Mouse (Mus musculus) heart, embryonic 16.5 days (tissue): ENCODE measurements at regions not wholly inside any gene's neighbourhood (a gene's known extent, or its start where the extent isn't known, plus 50 kb on each side); places are given as distances from the start of the nearest gene placed in this dataset.
A peak's percentile ranks its signal among the peaks of the same experiment; 100 is the strongest.
"Not testable (repeated sequence)": the region's sequence is repeated elsewhere in the genome, so short reads cannot be mapped to it uniquely, and the experiment has no call there.

Experiments used
- ATAC-seq: fragments of 200-750 bp; cut with Nextera tagmentation; replicated peaks from 2 replicates; pipeline ENCODE4 v1.8.0; 2017; ENCODE audit warnings: moderate number of reproducible peaks; ENCODE audit not compliant: insufficient read depth, low FRiP score; ENCODE audit errors: extremely low read depth
- H3K27ac ChIP-seq: fragments of 300-500 bp; sonication (generic); 2 replicates; pipeline ENCODE4 v1.5.1; 2014; ENCODE audit warnings: mild to moderate bottlenecking, low read length, control low read depth, moderate library complexity
- H3K27me3 ChIP-seq: fragments of 300-500 bp; sonication (generic); 2 replicates; pipeline ENCODE4 v1.6.1; 2014; ENCODE audit warnings: low read length, mixed read lengths; ENCODE audit not compliant: control insufficient read depth, insufficient read depth
- H3K36me3 ChIP-seq: fragments of 300-500 bp; sonication (generic); 2 replicates; pipeline ENCODE4 v1.6.1; 2014; ENCODE audit not compliant: control insufficient read depth, insufficient read depth
- H3K4me1 ChIP-seq: fragments of 300-500 bp; sonication (generic); 2 replicates; pipeline ENCODE4 v1.6.1; 2014; ENCODE audit warnings: low read length, mixed read lengths; ENCODE audit not compliant: control insufficient read depth, insufficient read depth
- H3K4me2 ChIP-seq: fragments of 300-500 bp; sonication (generic); 2 replicates; pipeline ENCODE4 v1.6.1; 2014; ENCODE audit warnings: low read depth, mild to moderate bottlenecking, control low read depth, low read length
- H3K4me3 ChIP-seq: fragments of 300-500 bp; sonication (generic); 2 replicates; pipeline ENCODE4 v1.5.1; 2014; ENCODE audit warnings: mild to moderate bottlenecking, control low read depth, low read length
- H3K9ac ChIP-seq: fragments of 300-500 bp; sonication (generic); 2 replicates; pipeline ENCODE4 v1.6.1; 2014; ENCODE audit warnings: low read length, control low read depth
- H3K9me3 ChIP-seq: fragments of 300-500 bp; sonication (generic); replicated peaks from 2 replicates; pipeline ENCODE4 v1.6.1; 2016; ENCODE audit warnings: low read length; ENCODE audit not compliant: control insufficient read depth
- WGBS: fragments of 180-500 bp; shearing (Covaris S2); extraction: QIAGEN DNeasy Blood & Tissue Kit; methylation state at CpG from one replicate; pipeline ENCODE4 v1.1.7; 2014; 5-methylcytosine and 5-hydroxymethylcytosine counted together

DNA sequence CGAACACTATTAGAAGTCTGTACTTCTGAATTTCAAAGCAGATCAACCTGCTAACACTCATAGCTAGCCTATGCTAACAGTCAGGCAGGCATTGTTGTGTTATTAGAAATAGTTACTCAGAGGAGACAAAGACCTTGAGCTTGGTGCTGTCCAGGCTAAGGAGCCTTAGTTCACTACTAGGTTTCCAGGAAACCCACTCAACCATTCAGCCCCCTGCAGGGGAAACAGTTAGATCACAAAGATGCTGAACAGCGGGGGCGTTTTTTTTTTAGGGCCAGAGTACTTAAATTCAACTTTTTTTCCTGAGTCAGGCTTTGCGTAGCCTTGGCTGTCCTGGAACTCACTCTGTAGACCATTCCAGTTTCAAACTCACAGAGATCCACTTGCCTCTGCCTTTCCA is 130.7 kb downstream of the Gxylt1 start:
- 75% methylated on average over 4 of the region's 4 CpGs for WGBS
- H3K27me3 ChIP-seq = no peaks in the 10 kb centered on the region
- no peaks in the 10 kb centered on the region for H3K4me1 ChIP-seq
- no peak overlapping the region for H3K4me2 ChIP-seq
- H3K4me3 ChIP-seq = no peak overlapping the region
- no peak overlapping the region for H3K9ac ChIP-seq
- no peak overlapping the region for H3K27ac ChIP-seq
- no peaks in the 10 kb centered on the region for H3K36me3 ChIP-seq
- H3K9me3 ChIP-seq = no peaks in the 10 kb centered on the region
- no peak for ATAC-seq

DNA sequence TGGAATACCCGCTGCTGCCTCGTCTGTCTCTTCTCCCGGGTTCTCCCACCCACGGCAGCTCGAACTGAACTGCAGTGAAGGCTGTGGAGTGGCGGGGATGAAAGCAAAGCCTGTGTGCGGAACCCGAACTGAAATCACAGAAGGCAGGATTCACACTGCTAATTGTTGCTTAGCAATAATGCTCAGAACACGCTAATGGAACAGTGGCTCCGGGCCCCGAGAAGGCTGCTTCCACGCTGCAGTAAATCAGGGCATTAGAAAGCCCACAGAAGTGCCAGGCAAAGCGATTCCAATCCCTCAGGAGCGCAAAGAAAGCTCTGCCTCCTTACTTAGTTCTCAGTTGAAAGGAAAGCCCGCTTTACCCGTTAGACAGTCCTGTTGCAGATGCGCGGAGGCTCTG is 141.6 kb downstream of the Gxylt1 start:
- WGBS = 77% methylated on average over 18 of the region's 18 CpGs
- no peak for ATAC-seq
- no peak overlapping the region; the same call in 1 of the 2 replicates for H3K4me2 ChIP-seq

DNA sequence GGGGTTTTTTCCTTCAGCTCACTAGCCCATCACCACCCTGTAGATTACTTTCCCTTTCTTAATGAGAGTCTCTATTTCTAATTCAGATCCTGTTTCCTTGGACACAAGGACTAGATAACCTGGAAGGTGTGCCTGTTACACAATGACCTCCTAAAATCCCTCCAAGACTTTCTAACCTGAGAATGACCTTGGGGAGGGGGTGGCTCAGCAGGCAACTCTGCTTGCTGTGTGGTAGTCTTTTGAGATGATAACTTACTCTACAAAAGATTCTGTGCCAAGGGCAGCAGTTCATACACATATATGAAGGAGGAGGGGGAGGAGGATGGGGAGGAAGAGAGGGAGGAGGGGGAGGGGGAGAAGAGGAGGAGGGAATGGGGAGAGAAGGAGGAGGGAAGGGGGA is 143.9 kb downstream of the Gxylt1 start:
- no peak for ATAC-seq
- Histone ChIP-seq H3K9ac (no peak overlapping the region), H3K4me2 (no peak overlapping the region), H3K36me3 (no peaks in the 10 kb centered on the region), H3K27ac (no peak overlapping the region), H3K4me1 (no peaks in the 10 kb centered on the region), H3K4me3 (no peak overlapping the region), H3K27me3 (no peaks in the 10 kb centered on the region), H3K9me3 (no peaks in the 10 kb centered on the region)

More for the DNA sequence above, 141.6 kb downstream of the Gxylt1 start:
- Histone ChIP-seq H3K9ac (no peak overlapping the region), H3K4me3 (no peak overlapping the region), H3K9me3 (no peaks in the 10 kb centered on the region), H3K27me3 (no peaks in the 10 kb centered on the region), H3K36me3 (no peaks in the 10 kb centered on the region), H3K4me1 (no peaks in the 10 kb centered on the region), H3K27ac (no peak overlapping the region)

DNA sequence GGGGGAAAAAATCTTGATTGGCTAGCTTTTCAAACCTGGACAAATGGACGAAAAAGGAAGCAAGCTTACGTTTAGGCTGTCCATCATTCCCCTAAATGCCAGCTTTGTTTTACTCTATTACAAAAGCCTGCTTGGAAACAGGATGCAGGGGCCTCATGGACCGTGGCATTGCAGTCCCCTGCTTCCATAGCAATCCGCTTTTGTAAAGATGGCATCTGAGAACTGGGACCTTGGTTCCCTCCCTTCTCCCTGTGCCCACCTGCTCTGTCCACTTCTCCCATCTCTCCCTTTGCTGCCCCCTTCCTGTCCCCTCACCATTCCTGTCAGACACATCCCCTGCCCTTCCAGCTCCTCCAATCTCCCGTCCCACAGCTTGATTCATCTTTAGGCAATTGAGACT is 149.7 kb downstream of the Gxylt1 start:
- Histone ChIP-seq H3K27ac (no peak overlapping the region), H3K36me3 (no peaks in the 10 kb centered on the region), H3K4me3 (no peak overlapping the region), H3K27me3 (no peaks in the 10 kb centered on the region), H3K9me3 (no peaks in the 10 kb centered on the region), H3K9ac (no peak overlapping the region), H3K4me2 (no peak overlapping the region), H3K4me1 (no peaks in the 10 kb centered on the region)
- ATAC-seq = no peak
- 65% methylated on average over 5 of the region's 5 CpGs for WGBS

DNA sequence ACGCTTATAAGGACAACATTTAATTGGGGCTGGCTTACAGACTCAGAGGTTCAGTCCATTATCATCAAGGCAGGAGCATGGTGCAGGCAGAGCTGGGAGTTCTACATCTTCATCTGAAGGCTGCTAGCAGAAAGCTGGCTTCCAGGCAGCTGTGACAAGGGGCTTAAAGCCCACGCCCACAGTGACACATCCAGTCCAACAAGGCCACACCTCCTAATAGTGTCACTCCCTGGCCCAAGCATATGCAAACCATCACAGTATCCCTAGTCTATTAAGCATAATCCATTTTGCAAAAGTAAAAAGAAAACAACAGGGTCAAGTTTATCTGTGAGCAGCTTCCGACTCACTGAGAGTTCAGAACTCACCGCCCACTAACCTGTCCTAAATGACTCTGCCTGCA is 153.8 kb downstream of the Gxylt1 start:
- no peaks in the 10 kb centered on the region for H3K4me1 ChIP-seq
- H3K36me3 ChIP-seq = no peaks in the 10 kb centered on the region
- H3K4me2 ChIP-seq = no peak overlapping the region
- no peaks in the 10 kb centered on the region for H3K9me3 ChIP-seq
- H3K27ac ChIP-seq = no peak overlapping the region
- no peak overlapping the region for H3K4me3 ChIP-seq
- H3K9ac ChIP-seq = no peak overlapping the region
- no peak for ATAC-seq
- 79% methylated on average over 4 of the region's 4 CpGs for WGBS
- H3K27me3 ChIP-seq = no peaks in the 10 kb centered on the region

DNA sequence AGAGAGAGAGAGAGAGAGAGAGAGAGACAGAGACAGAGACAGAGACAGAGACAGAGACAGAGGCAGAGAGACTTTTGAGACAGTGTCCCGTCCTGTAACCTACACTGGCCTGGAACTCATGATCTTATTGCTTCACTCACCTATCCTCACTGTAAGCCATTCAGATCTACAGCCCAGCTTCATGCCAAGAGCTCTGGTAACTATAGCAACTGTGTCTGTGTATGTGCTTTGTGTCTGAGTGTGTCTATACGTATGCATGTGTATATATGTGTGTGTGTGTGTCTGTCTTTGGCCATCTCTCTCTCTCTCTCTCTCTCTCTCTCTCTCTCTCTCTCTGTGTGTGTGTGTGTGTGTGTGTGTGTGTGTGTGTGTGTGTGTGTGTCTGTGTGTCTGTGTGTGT is 157.2 kb downstream of the Gxylt1 start:
- not testable (repeated sequence) for H3K36me3 ChIP-seq, H3K4me3 ChIP-seq, H3K27me3 ChIP-seq, H3K9ac ChIP-seq, H3K27ac ChIP-seq, H3K4me1 ChIP-seq, H3K9me3 ChIP-seq, ATAC-seq, H3K4me2 ChIP-seq
- 88% methylated on average over 2 of the region's 2 CpGs for WGBS

DNA sequence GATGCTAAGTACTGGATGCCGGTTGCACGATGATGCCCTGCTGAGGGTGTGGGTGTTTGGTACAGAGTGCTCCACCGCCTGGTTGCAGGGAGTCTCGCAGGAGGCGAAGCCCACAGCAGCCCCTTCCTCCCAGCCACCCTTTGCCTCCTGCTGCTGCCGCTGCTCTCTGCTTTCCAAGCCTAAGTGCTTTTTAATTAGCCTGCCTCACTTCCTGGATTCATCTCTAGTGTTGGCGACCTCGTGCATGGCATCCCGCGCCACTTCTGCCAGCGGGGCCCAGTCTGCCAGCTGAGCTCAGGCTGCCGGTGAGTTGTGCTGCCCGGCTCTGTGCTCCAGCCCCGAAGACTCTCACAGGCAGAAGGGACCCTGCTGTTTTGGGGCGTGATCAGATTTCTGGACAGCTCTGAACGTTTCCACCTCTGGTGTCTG is 159.3 kb downstream of the Gxylt1 start:
- Histone ChIP-seq H3K27me3 (no peaks in the 10 kb centered on the region), H3K36me3 (no peaks in the 10 kb centered on the region), H3K27ac (no peak overlapping the region), H3K4me2 (peak overlapping the region; percentile 69), H3K9ac (peak overlapping the region; percentile 55; the same call in 1 of the 2 replicates), H3K4me1 (no peaks in the 10 kb centered on the region), H3K4me3 (peak overlapping the region; percentile 35), H3K9me3 (no peaks in the 10 kb centered on the region)
- 5% methylated on average over 16 of the region's 16 CpGs for WGBS
- ATAC-seq = peak; percentile 37; the same call in 1 of the 2 replicates

DNA sequence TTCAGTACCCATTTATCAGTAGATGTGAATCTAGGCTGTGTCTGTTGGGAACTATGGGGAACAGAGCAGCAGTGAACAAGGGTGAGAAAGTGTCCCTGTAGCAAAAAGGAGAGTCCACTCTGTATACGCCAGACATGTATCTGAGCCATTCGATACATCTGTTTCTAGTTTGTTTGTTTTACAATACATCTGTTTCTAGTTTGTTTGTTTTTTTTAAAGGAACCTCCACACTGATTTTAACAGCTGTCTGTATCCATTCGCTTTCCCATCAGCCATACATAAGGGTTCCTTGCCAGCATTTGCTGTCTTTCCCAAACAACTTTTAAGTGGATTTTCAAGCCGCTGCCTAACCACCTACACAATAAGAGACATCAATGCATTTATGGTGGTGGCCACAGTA is 170.0 kb downstream of the Gxylt1 start:
- H3K27ac ChIP-seq = no peak overlapping the region

DNA sequence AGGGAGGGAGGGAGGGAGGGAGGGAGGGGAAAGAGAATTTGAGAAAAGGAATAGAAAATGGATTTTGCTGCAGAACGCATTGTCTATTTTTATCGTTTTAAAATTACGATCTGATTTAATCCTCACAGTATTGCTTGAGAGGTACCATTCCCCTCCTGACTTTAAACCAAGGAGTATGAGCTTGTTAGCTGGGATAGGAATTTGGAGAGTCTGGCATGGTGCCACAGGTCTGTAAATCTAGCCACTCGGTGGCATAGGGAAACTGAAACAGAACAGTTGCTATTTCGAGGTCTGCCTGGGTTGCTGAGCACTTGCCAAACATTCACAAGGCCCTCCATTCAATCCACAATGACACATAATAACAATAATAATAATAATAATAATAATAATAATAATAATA is 171.6 kb downstream of the Gxylt1 start:
- no peaks in the 10 kb centered on the region for H3K4me1 ChIP-seq
- no peaks in the 10 kb centered on the region for H3K9me3 ChIP-seq
- no peak overlapping the region for H3K27ac ChIP-seq
- no peaks in the 10 kb centered on the region for H3K27me3 ChIP-seq
- no peak overlapping the region for H3K9ac ChIP-seq
- no peak overlapping the region for H3K4me3 ChIP-seq
- WGBS = 45% methylated on average over 5 of the region's 5 CpGs
- no peak; the same call in 1 of the 2 replicates for ATAC-seq
- no peak overlapping the region for H3K4me2 ChIP-seq
- no peaks in the 10 kb centered on the region for H3K36me3 ChIP-seq

More for the DNA sequence above, 170.0 kb downstream of the Gxylt1 start:
- no peak overlapping the region for H3K9ac ChIP-seq
- H3K27me3 ChIP-seq = no peaks in the 10 kb centered on the region
- H3K36me3 ChIP-seq = no peaks in the 10 kb centered on the region
- H3K4me2 ChIP-seq = no peak overlapping the region
- H3K4me3 ChIP-seq = no peak overlapping the region
- ATAC-seq = no peak
- H3K9me3 ChIP-seq = no peaks in the 10 kb centered on the region
- 76% methylated on average over 4 of the region's 4 CpGs for WGBS
- H3K4me1 ChIP-seq = no peaks in the 10 kb centered on the region

DNA sequence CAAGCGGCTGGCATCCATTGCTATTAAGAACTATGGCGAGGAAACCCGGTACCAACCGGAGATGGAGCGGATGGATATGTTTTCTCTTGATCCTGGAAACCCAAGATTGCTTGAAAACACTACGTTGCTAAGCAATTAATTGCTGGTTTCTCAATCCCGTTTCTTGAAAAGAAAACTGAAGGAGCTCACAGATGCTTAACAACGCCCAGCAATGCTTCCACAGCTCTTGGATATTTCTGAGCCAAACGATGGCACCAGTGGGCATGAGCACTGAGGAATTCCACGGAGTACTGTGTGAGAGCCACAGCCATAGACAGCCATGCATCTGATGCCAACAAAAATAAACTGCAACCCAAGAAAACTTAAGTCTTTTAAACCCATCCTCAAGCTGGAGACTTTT is 173.1 kb downstream of the Gxylt1 start:
- Histone ChIP-seq H3K9ac (no peak overlapping the region), H3K4me2 (no peak overlapping the region), H3K9me3 (no peaks in the 10 kb centered on the region), H3K4me3 (no peak overlapping the region), H3K4me1 (no peaks in the 10 kb centered on the region), H3K27me3 (no peaks in the 10 kb centered on the region), H3K36me3 (no peaks in the 10 kb centered on the region), H3K27ac (no peak overlapping the region)
- 85% methylated on average over 10 of the region's 10 CpGs for WGBS
- no peak for ATAC-seq
